Comparison of ENCODE assay signal across 27 mouse cellular contexts in genomic region chr5:118715518-118715917, GRCm38 (mm10).
DNase-seq lines count a peak whose midpoint lies in the region; ATAC-seq and TF ChIP-seq lines count a peak whose summit lies in the region.
"Had no signal": no experiment of that assay in that cellular context is flagged by ENCODE, and none has a peak within 500 bp of the region (broad histone marks: within the 10 kb centered on the region; RNA-seq: fewer than 3 reads in every experiment).

No protein-coding gene starts in this region.

- H3K27me3 ChIP-seq in hindbrain, embryonic 10.5 days (ENCODE audit: insufficient read depth, poor library complexity, severe bottlenecking) = no peaks in the 10 kb centered on the region
- no peaks in the 10 kb centered on the region for H3K27me3 ChIP-seq in hindbrain, embryonic 11.5 days (ENCODE audit: control insufficient read depth, insufficient read depth, low read length)
- no peaks in the 10 kb centered on the region for H3K27me3 ChIP-seq in neural tube, embryonic 13.5 days
- no peaks in the 10 kb centered on the region for H3K27me3 ChIP-seq in neural tube, embryonic 15.5 days (replicated peaks)
- H3K27me3 ChIP-seq in forebrain, embryonic 16.5 days (replicated peaks; ENCODE audit: control insufficient read depth, insufficient read depth, low read length) = no peaks in the 10 kb centered on the region
- H3K27me3 ChIP-seq: embryonic facial prominence, embryonic 13.5 days; limb, embryonic 12.5 days; liver, embryonic 15.5 days; midbrain, embryonic 15.5 days had no signal

- peak overlapping the region; percentile 45; the same call in 1 of the 2 replicates for H3K27ac ChIP-seq in hindbrain, embryonic 10.5 days
- H3K27ac ChIP-seq in hindbrain, embryonic 11.5 days (ENCODE audit: low read depth, low read length) = no peak overlapping the region
- peak overlapping the region; percentile 47; the same call in 1 of the 2 replicates for H3K27ac ChIP-seq in neural tube, embryonic 13.5 days (replicated peaks)
- no peak overlapping the region for H3K27ac ChIP-seq in neural tube, embryonic 15.5 days (replicated peaks)
- no peak overlapping the region for H3K27ac ChIP-seq in forebrain, embryonic 16.5 days (ENCODE audit: low read length)
- peak overlapping the region; percentile 38 for H3K27ac ChIP-seq in olfactory bulb, adult 2 months (ENCODE audit: insufficient read depth, low read depth, low read length)
- H3K27ac ChIP-seq: embryonic facial prominence, embryonic 13.5 days; left cerebral cortex, adult 2 months; limb, embryonic 12.5 days; liver, embryonic 15.5 days; midbrain, embryonic 15.5 days had no signal

- no peak overlapping the region for H3K4me3 ChIP-seq in hindbrain, embryonic 10.5 days
- no peak overlapping the region for H3K4me3 ChIP-seq in hindbrain, embryonic 11.5 days (ENCODE audit: low read depth, low read length)
- H3K4me3 ChIP-seq in neural tube, embryonic 13.5 days = no peak overlapping the region
- no peak overlapping the region for H3K4me3 ChIP-seq in neural tube, embryonic 15.5 days (replicated peaks)
- H3K4me3 ChIP-seq in forebrain, embryonic 16.5 days (replicated peaks; ENCODE audit: low read length) = no peak overlapping the region
- H3K4me3 ChIP-seq in olfactory bulb, adult 2 months (ENCODE audit: insufficient read depth, low read depth, low read length) = no peak overlapping the region
- H3K4me3 ChIP-seq: embryonic facial prominence, embryonic 13.5 days; erythroblast, embryonic 14.5 days; heart, embryonic 10.5 days; layer of hippocampus, adult 2 months; left cerebral cortex, adult 2 months; limb, embryonic 12.5 days; liver, embryonic 15.5 days; midbrain, embryonic 15.5 days had no signal

- no peak for TF ChIP-seq POLR2A in olfactory bulb, adult 2 months (IDR thresholded peaks at IDR 0.05; ENCODE audit: insufficient read depth, low read depth, low read length)

- no peaks in the 10 kb centered on the region for H3K36me3 ChIP-seq in hindbrain, embryonic 10.5 days
- no peaks in the 10 kb centered on the region for H3K36me3 ChIP-seq in hindbrain, embryonic 11.5 days (ENCODE audit: control insufficient read depth, insufficient read depth, low read length)
- H3K36me3 ChIP-seq in neural tube, embryonic 13.5 days = no peaks in the 10 kb centered on the region
- no peaks in the 10 kb centered on the region for H3K36me3 ChIP-seq in neural tube, embryonic 15.5 days
- H3K36me3 ChIP-seq in forebrain, embryonic 16.5 days (ENCODE audit: control insufficient read depth, insufficient read depth) = no peaks in the 10 kb centered on the region
- H3K36me3 ChIP-seq: heart, embryonic 10.5 days; midbrain, embryonic 15.5 days had no signal

- no peak overlapping the region for H3K9ac ChIP-seq in hindbrain, embryonic 11.5 days (ENCODE audit: low read depth, low read length)
- H3K9ac ChIP-seq in neural tube, embryonic 13.5 days = no peak overlapping the region
- no peak overlapping the region for H3K9ac ChIP-seq in neural tube, embryonic 15.5 days (replicated peaks)
- no peak overlapping the region for H3K9ac ChIP-seq in forebrain, embryonic 16.5 days (replicated peaks; ENCODE audit: low read depth, low read length)
- H3K9ac ChIP-seq: embryonic facial prominence, embryonic 13.5 days; limb, embryonic 12.5 days; liver, embryonic 15.5 days; lung, embryonic 14.5 days; midbrain, embryonic 15.5 days had no signal

- no peak overlapping the region for H3K4me2 ChIP-seq in hindbrain, embryonic 11.5 days (replicated peaks; ENCODE audit: low read depth, low read length)
- no peak overlapping the region for H3K4me2 ChIP-seq in neural tube, embryonic 13.5 days
- no peak overlapping the region for H3K4me2 ChIP-seq in neural tube, embryonic 15.5 days
- no peak overlapping the region for H3K4me2 ChIP-seq in forebrain, embryonic 16.5 days (ENCODE audit: low read length)
- H3K4me2 ChIP-seq: embryonic facial prominence, embryonic 13.5 days; limb, embryonic 12.5 days; liver, embryonic 15.5 days; lung, embryonic 14.5 days; midbrain, embryonic 15.5 days had no signal

- 90% methylated on average over 7 of the region's 7 CpGs for WGBS in hindbrain, embryonic 10.5 days
- 93% methylated on average over 7 of the region's 7 CpGs for WGBS in hindbrain, embryonic 11.5 days
- WGBS in neural tube, embryonic 13.5 days = 76% methylated on average over 7 of the region's 7 CpGs
- 79% methylated on average over 7 of the region's 7 CpGs for WGBS in neural tube, embryonic 15.5 days
- whole genome bisulfite sequencing in forebrain, embryonic 16.5 days = 62% methylated on average over 7 of the region's 7 CpGs
- WGBS in olfactory bulb, adult 2 months = 88% methylated on average over 7 of the region's 7 CpGs

- no peak for TF ChIP-seq CTCF in olfactory bulb, adult 2 months (IDR thresholded peaks at IDR 0.05; ENCODE audit: insufficient read depth, low read depth, low read length)

- H3K4me1 ChIP-seq in hindbrain, embryonic 10.5 days (replicated peaks) = peaks cover 50% of the 10 kb centered on the region
- no peaks in the 10 kb centered on the region for H3K4me1 ChIP-seq in hindbrain, embryonic 11.5 days (replicated peaks; ENCODE audit: control insufficient read depth, insufficient read depth, low read length)
- peaks cover 63% of the 10 kb centered on the region for H3K4me1 ChIP-seq in neural tube, embryonic 13.5 days (replicated peaks)
- peaks cover 53% of the 10 kb centered on the region for H3K4me1 ChIP-seq in neural tube, embryonic 15.5 days
- peaks cover 37% of the 10 kb centered on the region for H3K4me1 ChIP-seq in forebrain, embryonic 16.5 days (replicated peaks; ENCODE audit: control insufficient read depth, insufficient read depth, low read length)
- H3K4me1 ChIP-seq in olfactory bulb, adult 2 months (ENCODE audit: control insufficient read depth, insufficient read depth, low read length) = peaks cover 25% of the 10 kb centered on the region

- ATAC-seq in hindbrain, embryonic 11.5 days (ENCODE audit: low FRiP score) = no peak
- ATAC-seq in neural tube, embryonic 13.5 days (ENCODE audit: low read depth) = 0 out of 2 replicates have a peak, but pooled peaks have one; percentile 40
- no peak for ATAC-seq in neural tube, embryonic 15.5 days (ENCODE audit: low FRiP score)
- ATAC-seq in forebrain, embryonic 16.5 days = peak; percentile 59; the same call in 1 of the 2 replicates
- ATAC-seq: inflammation-experienced regulatory T-cells, adult 6 months; midbrain, embryonic 15.5 days had no signal

- no peaks in the 10 kb centered on the region for H3K9me3 ChIP-seq in hindbrain, embryonic 10.5 days
- H3K9me3 ChIP-seq in hindbrain, embryonic 11.5 days (ENCODE audit: control insufficient read depth, low read length) = no peaks in the 10 kb centered on the region
- H3K9me3 ChIP-seq in neural tube, embryonic 13.5 days = no peaks in the 10 kb centered on the region
- H3K9me3 ChIP-seq in neural tube, embryonic 15.5 days (replicated peaks) = no peaks in the 10 kb centered on the region
- H3K9me3 ChIP-seq in forebrain, embryonic 16.5 days (ENCODE audit: control insufficient read depth, low read length) = no peaks in the 10 kb centered on the region
- H3K9me3 ChIP-seq: embryonic facial prominence, embryonic 13.5 days; heart, embryonic 10.5 days; limb, embryonic 12.5 days; liver, embryonic 15.5 days; midbrain, embryonic 15.5 days had no signal

- no peak for DNase-seq in hindbrain, embryonic 10.5 days (ENCODE audit: low spot score)
- no peak for DNase-seq in hindbrain, embryonic 11.5 days (ENCODE audit: low spot score)
- no peak for DNase-seq in spleen, adult 12 weeks (ENCODE audit: low spot score)
- DNase-seq: adrenal gland, adult 2 months; B cell, adult 2 months; cerebellum, adult 8-10 months; embryo, embryonic 11 days; gastrocnemius, postnatal 14 days; heart, postnatal 36 days; kidney, adult 2 months; kidney, postnatal 36 days; lung, embryonic 14.5 days; lung, postnatal 14 days; thymus, postnatal 4 days had no signal

Comparison
In these comparisons a context has a peak if more than half of its experiments do, and no peak if none do; other contexts are left out.
1. H3K27ac ChIP-seq: peak in hindbrain, embryonic 10.5 days (single experiment), neural tube, embryonic 13.5 days (single experiment) and olfactory bulb, adult 2 months (single experiment); none in hindbrain, embryonic 11.5 days (single experiment), neural tube, embryonic 15.5 days (single experiment) and forebrain, embryonic 16.5 days (single experiment).
2. ATAC-seq: peak in neural tube, embryonic 13.5 days (single experiment) and forebrain, embryonic 16.5 days (single experiment); none in hindbrain, embryonic 11.5 days (single experiment) and neural tube, embryonic 15.5 days (single experiment).